Mouse (Mus musculus): Measurements from ENCODE around the gene 1700007K13Rik.

Gene 1700007K13Rik

GRCm38 (mm10) chr2:28416511-28416910 is 49.6 kb downstream of the 1700007K13Rik start:
- DNase-seq (ENCODE audit: low read depth in 1 of 2, low spot score in 2 of 2), result no peak

GRCm38 (mm10) chr2:28415387-28416024 is 50.6 kb downstream of the 1700007K13Rik start:
- DNase-seq (ENCODE audit: low read depth in 1 of 2, low spot score in 2 of 2), result no peak

GRCm38 (mm10) chr2:28414757-28415137 is 51.4 kb downstream of the 1700007K13Rik start:
- no peak for DNase-seq (ENCODE audit: low read depth in 1 of 2, low spot score in 2 of 2)

- no peak for DNase-seq (ENCODE audit: low read depth in 1 of 2, low spot score in 2 of 2)
Observed at GRCm38 (mm10) chr2:28414116-28414756, 51.9 kb downstream of the 1700007K13Rik start.

GRCm38 (mm10) chr2:28412936-28413335 is 53.2 kb downstream of the 1700007K13Rik start:
- no peak for DNase-seq (ENCODE audit: low read depth in 1 of 2, low spot score in 2 of 2)

All from monocyte, adult 2 months (primary cell).